Mouse (Mus musculus): ENCODE data around the gene Elovl1. TPM values are rescaled to one million over a fixed set of nuclear protein-coding genes. Genes with fewer than 3 reads are reported as not detected.

The Elovl1 gene
- 50.1 and 67.4 TPM in 2 replicates for polyA plus RNA-seq (2015; fragmentation: Nextera tagmentation; extraction: Ambion mirVana)

DNA sequence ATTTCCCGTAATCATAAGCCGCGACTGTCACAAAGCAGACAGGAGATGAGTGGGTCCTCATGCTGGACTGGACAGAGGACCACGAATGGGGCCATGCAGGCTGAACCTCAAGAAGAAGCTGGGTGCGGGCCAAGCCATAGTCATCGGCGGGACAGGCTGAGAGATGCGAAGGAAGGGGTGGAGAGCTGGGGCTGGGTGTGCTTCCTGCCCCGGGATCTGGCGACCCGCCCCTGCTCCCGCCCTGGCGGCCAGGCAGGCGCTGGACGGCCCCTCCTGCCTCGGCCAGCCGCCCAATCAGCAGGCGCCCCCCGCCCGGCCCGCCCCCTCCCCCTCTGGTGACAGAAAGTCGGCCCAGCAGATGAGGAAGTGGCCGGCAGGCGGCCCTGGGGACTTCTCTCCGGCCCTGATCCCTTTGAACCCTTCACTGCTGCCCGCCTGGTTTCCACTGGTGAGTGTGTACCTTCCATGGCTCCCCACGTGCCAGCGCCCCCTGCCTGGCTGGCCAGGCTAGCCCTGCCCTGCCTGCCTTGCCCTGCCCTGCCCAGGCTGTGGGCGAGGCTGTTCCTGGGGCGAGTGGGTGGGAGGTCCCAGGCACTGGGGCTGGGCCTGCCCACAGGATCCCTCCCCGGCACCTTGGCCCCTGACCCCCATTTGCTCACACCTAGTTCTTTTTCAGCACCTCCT lies at the start of gene Elovl1:
Gene Elovl1, plus strand, starts transcription at position 326 of the 684 bp plus-strand sequence.

DNA sequence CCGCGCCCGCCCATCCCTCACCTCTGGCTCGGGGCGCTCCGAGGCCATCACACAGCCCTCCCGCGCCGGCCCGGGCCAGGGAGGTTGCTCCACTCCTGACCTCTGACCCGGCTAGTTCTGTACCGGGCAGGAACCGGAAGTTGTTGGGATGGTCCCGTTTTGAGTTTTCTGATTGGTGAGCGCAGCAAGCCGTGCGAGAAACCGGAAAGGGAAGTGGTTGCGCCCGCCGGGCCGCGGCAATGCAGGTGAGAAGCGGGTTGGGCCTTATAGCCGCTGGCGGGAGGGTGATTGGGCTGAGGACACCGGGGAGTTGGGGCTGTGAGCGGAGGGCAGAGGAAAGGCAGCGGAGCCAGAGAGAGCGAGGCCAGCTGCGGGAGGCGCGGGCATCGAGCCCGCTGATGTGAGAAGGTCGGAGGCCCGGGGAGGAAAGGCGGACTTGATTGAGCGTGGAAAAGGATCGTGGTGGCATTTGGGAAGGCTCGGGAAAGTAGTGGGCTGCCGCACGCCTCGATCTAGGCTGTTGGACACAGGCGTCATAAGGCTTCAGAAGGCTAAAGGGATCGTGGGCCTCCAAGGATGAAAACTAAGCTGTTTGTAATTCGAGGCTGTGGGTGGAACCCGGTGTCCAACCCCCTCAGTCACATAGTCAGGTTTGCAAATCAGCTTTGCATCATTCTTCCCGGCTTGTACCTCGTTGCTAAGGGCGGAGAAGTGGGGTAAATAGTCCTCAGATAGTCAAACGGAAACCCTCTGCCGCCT lies 18.6 kb upstream of the Elovl1 start, which contains the start of the genes Szt2 and Med8:
Gene Szt2, minus strand, starts transcription at position 132 of the 759 bp plus-strand sequence.
Gene Med8, plus strand, starts transcription at position 196 of the 759 bp plus-strand sequence.

DNA sequence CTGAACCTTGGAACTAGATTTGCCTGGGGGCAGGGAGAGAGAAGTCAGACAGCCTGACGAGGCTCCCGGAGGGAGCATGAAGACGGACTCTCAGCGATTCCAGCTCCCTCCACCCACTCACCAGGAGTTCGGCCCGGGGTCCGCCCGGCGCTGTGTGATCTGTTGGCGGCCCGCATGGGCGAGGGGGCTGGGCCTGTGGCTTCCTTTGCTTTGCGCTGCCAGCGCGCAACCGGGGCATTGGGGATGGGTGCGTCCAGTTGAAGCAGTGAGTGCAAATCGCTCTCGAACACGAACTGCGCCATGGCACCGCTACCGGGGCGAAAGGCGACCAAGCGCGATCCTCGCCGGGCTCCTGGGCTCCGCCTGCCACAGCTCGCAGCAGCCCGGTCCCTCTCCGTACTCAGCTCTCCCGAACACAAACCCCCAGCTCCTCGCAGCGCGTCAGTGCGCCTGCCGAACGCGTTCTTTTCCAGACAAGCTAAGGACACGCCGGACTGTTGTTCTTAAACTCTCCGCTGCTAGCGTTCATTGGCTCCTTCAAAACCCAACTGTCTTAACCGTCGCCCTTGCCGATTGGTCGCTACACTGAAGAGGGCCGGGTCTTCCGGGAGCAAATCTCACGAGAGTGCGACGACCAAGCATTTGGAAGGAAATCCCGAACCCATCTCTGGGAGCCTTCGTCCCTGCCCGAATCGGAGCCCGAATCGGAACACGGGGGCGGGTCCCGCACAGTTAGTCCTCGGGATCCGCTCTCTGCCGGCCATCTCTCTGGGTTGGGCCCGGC lies 9.1 kb downstream of the Elovl1 start, which contains the start of gene Cdc20:
Gene Cdc20, minus strand, starts transcription at position 533 of the 784 bp plus-strand sequence.

DNA sequence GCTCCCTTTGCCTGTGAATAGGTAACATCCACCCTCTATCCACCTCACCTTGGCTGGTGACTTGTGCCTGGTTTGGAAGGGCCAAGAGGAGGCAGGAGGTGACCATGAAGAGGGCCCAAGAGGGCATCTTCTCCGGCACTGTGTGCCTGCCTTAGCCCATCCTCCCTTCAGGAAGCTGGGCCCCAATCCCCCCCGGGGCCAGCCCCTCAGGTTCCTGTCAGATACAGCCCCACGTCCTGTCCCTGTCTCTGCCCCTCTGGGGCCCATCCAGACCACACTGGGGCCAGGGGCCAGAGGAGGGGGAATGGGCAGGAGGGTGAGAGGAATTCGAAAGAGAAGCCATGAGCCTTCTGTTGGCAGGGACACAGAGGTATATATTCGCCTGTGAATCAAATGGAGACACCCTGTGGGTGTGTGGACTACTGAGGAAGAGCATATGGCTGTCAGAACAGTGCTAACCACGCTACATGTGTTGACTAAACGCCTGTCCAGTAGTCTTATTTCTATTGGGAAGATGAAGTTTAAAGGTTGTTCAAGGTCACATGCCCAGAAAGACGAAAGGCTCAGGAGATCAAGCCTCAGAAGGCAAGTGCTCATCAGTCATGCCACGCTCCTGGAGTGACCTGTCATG lies 29.6 kb downstream of the Elovl1 start, which contains the start of gene Mpl:
Gene Mpl, minus strand, starts transcription at position 169 of the 631 bp plus-strand sequence.

Other genes starting within 250 kb of the Elovl1 start
- gene Kdm4a, start 248.1 kb upstream of the Elovl1 start, polyA plus RNA-seq (2015; fragmentation: Nextera tagmentation; extraction: Ambion mirVana), result 14.2 and 14.9 TPM in 2 replicates
- 3.3 and 5.5 TPM in 2 replicates for gene Ptprf, start 136.7 kb upstream of the Elovl1 start, polyA plus RNA-seq (2015; fragmentation: Nextera tagmentation; extraction: Ambion mirVana)
- 2.1 and 2.6 TPM in 2 replicates for gene Szt2, start 18.8 kb upstream of the Elovl1 start, polyA plus RNA-seq (2015; fragmentation: Nextera tagmentation; extraction: Ambion mirVana)
- 54.1 and 65.5 TPM in 2 replicates for gene Med8, start 18.8 kb upstream of the Elovl1 start, polyA plus RNA-seq (2015; fragmentation: Nextera tagmentation; extraction: Ambion mirVana)
- gene Cdc20, start 9.3 kb downstream of the Elovl1 start, polyA plus RNA-seq (2015; fragmentation: Nextera tagmentation; extraction: Ambion mirVana), result 35.6 and 40.3 TPM in 2 replicates
- gene Mpl, start 29.4 kb downstream of the Elovl1 start, polyA plus RNA-seq (2015; fragmentation: Nextera tagmentation; extraction: Ambion mirVana), result 0.09 TPM in 1 of 2 replicates, not detected in the other
- gene Tie1, start 62.0 kb downstream of the Elovl1 start, polyA plus RNA-seq (2015; fragmentation: Nextera tagmentation; extraction: Ambion mirVana), result 27.3 and 27.5 TPM in 2 replicates
- 0.96 TPM in 1 of 2 replicates, not detected in the other for gene 2610528J11Rik, start 98.9 kb downstream of the Elovl1 start, polyA plus RNA-seq (2015; fragmentation: Nextera tagmentation; extraction: Ambion mirVana)
- 2.2 and 3.3 TPM in 2 replicates for gene Tmem125, start 116.0 kb downstream of the Elovl1 start, polyA plus RNA-seq (2015; fragmentation: Nextera tagmentation; extraction: Ambion mirVana)
- 0.40 TPM in 1 of 2 replicates, not detected in the other for gene Cfap57, start 192.7 kb downstream of the Elovl1 start, polyA plus RNA-seq (2015; fragmentation: Nextera tagmentation; extraction: Ambion mirVana)
- gene Ebna1bp2, start 192.7 kb downstream of the Elovl1 start, polyA plus RNA-seq (2015; fragmentation: Nextera tagmentation; extraction: Ambion mirVana), result 82.7 and 93.5 TPM in 2 replicates
- not detected in 2 replicates for gene Olfr62, start 230.9 kb downstream of the Elovl1 start, polyA plus RNA-seq (2015; fragmentation: Nextera tagmentation; extraction: Ambion mirVana)